Mouse (Mus musculus): ENCODE results near the gene Aars. TPM values are rescaled to one million over a fixed set of nuclear protein-coding genes. Genes with fewer than 3 reads are reported as not detected.

The Aars gene
- polyA plus RNA-seq, 1 experiment from 2014 or later = 89.6 TPM

Small RNAs within 50 kb of the gene (microRNA-seq; reads per million reads assigned to microRNA genes)
- gene Gm24103 (not detected), gene Mir3473d (not detected)

Other genes with a start within 250 kb of the Aars start
- not detected in 2 replicates for gene Il34, start 227.2 kb upstream of the Aars start, polyA plus RNA-seq (2014; fragmentation: Nextera tagmentation; extraction: Ambion mirVana)
- gene Cog4, start 186.5 kb upstream of the Aars start, polyA plus RNA-seq (2014; fragmentation: Nextera tagmentation; extraction: Ambion mirVana) = 71.0 and 73.5 TPM in 2 replicates
- gene Sf3b3, start 186.4 kb upstream of the Aars start, polyA plus RNA-seq (2014; fragmentation: Nextera tagmentation; extraction: Ambion mirVana) = 201 and 217 TPM in 2 replicates
- gene Fuk, start 130.7 kb upstream of the Aars start, polyA plus RNA-seq (2014; fragmentation: Nextera tagmentation; extraction: Ambion mirVana) = 6.4 and 7.5 TPM in 2 replicates
- gene St3gal2, start 113.2 kb upstream of the Aars start, polyA plus RNA-seq (2014; fragmentation: Nextera tagmentation; extraction: Ambion mirVana) = 18.2 and 19.1 TPM in 2 replicates
- gene Ddx19a, start 35.3 kb upstream of the Aars start, polyA plus RNA-seq (2014; fragmentation: Nextera tagmentation; extraction: Ambion mirVana) = 33.7 and 34.3 TPM in 2 replicates
- gene Ddx19b, start 1.4 kb upstream of the Aars start, polyA plus RNA-seq (2014; fragmentation: Nextera tagmentation; extraction: Ambion mirVana) = 7.3 and 7.4 TPM in 2 replicates
- 11.4 and 16.4 TPM in 2 replicates for gene Exosc6, start 23.2 kb downstream of the Aars start, polyA plus RNA-seq (2014; fragmentation: Nextera tagmentation; extraction: Ambion mirVana)
- gene Clec18a, start 59.3 kb downstream of the Aars start, polyA plus RNA-seq (2014; fragmentation: Nextera tagmentation; extraction: Ambion mirVana) = 0.38 and 0.55 TPM in 2 replicates
- gene Pdpr, start 61.5 kb downstream of the Aars start, polyA plus RNA-seq (2014; fragmentation: Nextera tagmentation; extraction: Ambion mirVana) = 5.3 and 6.2 TPM in 2 replicates
- 78.3 and 83.2 TPM in 2 replicates for gene Glg1, start 226.1 kb downstream of the Aars start, polyA plus RNA-seq (2014; fragmentation: Nextera tagmentation; extraction: Ambion mirVana)

Measured in neural tube, embryonic 11.5 days (tissue).